Mouse (Mus musculus) liver, embryonic 12.5 days (tissue): ENCODE measurements around the gene Zbtb20. TPM values are rescaled to one million over a fixed set of nuclear protein-coding genes. Genes with fewer than 3 reads are reported as not detected.

Experiments
- ATAC-seq: fragments of 200-750 bp; cut with Nextera tagmentation; 2 replicates; pipeline ENCODE4 v1.8.0; 2017; ENCODE audit warnings: moderate number of reproducible peaks, mild to moderate bottlenecking, moderate library complexity
- H3K27ac ChIP-seq: fragments of 300-500 bp; sonication (generic); 2 replicates; pipeline ENCODE4 v1.5.1; 2016; ENCODE audit warnings: mild to moderate bottlenecking
- H3K27me3 ChIP-seq: fragments of 300-500 bp; sonication (generic); replicated peaks from 2 replicates; pipeline ENCODE4 v1.6.1; 2016; ENCODE audit warnings: mild to moderate bottlenecking, moderate library complexity
- H3K36me3 ChIP-seq: fragments of 300-500 bp; sonication (generic); 2 replicates; pipeline ENCODE4 v1.6.1; 2016; ENCODE audit warnings: mild to moderate bottlenecking, moderate library complexity
- H3K4me1 ChIP-seq: fragments of 300-500 bp; sonication (generic); 2 replicates; pipeline ENCODE4 v1.6.1; 2016
- H3K4me2 ChIP-seq: fragments of 300-500 bp; sonication (generic); 2 replicates; pipeline ENCODE4 v1.6.1; 2016; ENCODE audit warnings: mild to moderate bottlenecking, moderate library complexity
- H3K4me3 ChIP-seq: fragments of 300-500 bp; sonication (generic); 2 replicates; pipeline ENCODE4 v1.5.1; 2016; ENCODE audit warnings: mild to moderate bottlenecking, moderate library complexity
- H3K9ac ChIP-seq: fragments of 300-500 bp; sonication (generic); 2 replicates; pipeline ENCODE4 v1.6.1; 2016; ENCODE audit warnings: mild to moderate bottlenecking, moderate library complexity
- H3K9me3 ChIP-seq: fragments of 300-500 bp; sonication (generic); replicated peaks from 2 replicates; pipeline ENCODE4 v1.6.1; 2016; ENCODE audit warnings: mild to moderate bottlenecking, moderate library complexity
- WGBS: fragments of 180-500 bp; shearing (Covaris S2); methylation state at CpG from one replicate; pipeline ENCODE4 v1.1.7; 2016; ENCODE audit not compliant: insufficient replicate concordance; 5-methylcytosine and 5-hydroxymethylcytosine counted together
- polyA plus RNA-seq: library from polyadenylated mRNA; unstranded; fragments of >200 nt; fragmentation: Nextera tagmentation; extraction: Ambion mirVana; gene quantifications from 2 replicates; pipeline ENCODE4 v1.2.1, GENCODE M21; 2016

Zbtb20 gene
- polyA plus RNA-seq, 1 experiment from 2014 or later = 3.8 TPM

GRCm38 (mm10) chr16:43172912-43173311 is 297.2 kb downstream of the Zbtb20 start:
- ATAC-seq = no peak
- 71% methylated on average over 1 of the region's 1 CpGs for WGBS
- Histone ChIP-seq H3K36me3 (no peaks in the 10 kb centered on the region), H3K4me1 (no peaks in the 10 kb centered on the region), H3K9ac (no peak overlapping the region), H3K27ac (no peak overlapping the region), H3K4me2 (no peak overlapping the region), H3K9me3 (no peaks in the 10 kb centered on the region), H3K4me3 (no peak overlapping the region), H3K27me3 (no peaks in the 10 kb centered on the region)

GRCm38 (mm10) chr16:43174815-43175214 is 299.1 kb downstream of the Zbtb20 start:
- H3K4me2 ChIP-seq = no peak overlapping the region
- H3K27me3 ChIP-seq = no peaks in the 10 kb centered on the region
- WGBS = 57% methylated on average over 2 of the region's 2 CpGs
- no peak for ATAC-seq
- H3K4me3 ChIP-seq = no peak overlapping the region
- no peaks in the 10 kb centered on the region for H3K9me3 ChIP-seq
- no peak overlapping the region for H3K9ac ChIP-seq
- no peak overlapping the region for H3K27ac ChIP-seq
- H3K4me1 ChIP-seq = no peaks in the 10 kb centered on the region
- H3K36me3 ChIP-seq = no peaks in the 10 kb centered on the region

DNA sequence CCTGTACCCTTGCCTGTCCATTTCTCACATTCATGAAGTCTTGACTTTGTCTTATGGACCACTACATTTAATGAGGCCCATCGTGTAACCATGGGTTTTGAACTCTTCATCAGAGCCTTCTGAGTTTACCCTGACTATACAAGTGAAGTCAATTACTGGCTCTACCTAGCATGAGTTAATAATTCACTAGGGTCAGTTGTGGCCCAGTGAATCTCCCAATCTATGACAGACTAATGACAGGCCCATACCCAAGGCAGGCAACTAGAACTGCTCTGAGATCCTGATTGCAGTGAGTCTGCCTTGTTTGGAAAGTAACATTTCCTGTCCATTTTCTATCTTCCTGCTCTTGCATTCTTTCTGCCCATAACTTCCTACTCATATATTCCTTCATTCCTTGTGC is 305.4 kb downstream of the Zbtb20 start:
- Histone ChIP-seq H3K4me1 (no peaks in the 10 kb centered on the region), H3K36me3 (no peaks in the 10 kb centered on the region), H3K9me3 (no peaks in the 10 kb centered on the region), H3K27ac (no peak overlapping the region), H3K9ac (no peak overlapping the region), H3K4me2 (no peak overlapping the region), H3K4me3 (no peak overlapping the region), H3K27me3 (no peaks in the 10 kb centered on the region)
- 67% methylated on average over 1 of the region's 1 CpGs for WGBS
- ATAC-seq = no peak

DNA sequence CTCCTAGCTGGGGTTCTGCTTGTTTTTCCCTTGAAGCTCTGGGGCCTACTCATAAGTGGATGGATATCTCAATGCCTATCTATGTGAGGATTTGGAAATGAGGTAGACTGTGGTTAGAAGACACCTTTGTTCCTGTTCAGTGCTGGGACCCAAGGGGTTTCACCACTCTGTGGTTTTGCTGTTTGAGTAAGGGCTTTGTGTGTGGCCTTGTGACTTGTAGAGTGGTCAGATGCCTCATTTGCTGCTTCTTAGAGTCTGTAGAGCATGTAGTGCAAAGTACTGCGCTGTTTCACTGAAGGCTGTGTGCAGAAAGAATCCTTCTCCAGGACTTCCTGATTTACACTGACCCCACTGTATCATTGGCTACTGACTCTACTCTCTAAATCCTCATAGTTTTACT is 314.7 kb downstream of the Zbtb20 start:
- H3K4me3 ChIP-seq = no peak overlapping the region
- no peak overlapping the region for H3K9ac ChIP-seq
- H3K36me3 ChIP-seq = no peaks in the 10 kb centered on the region
- H3K9me3 ChIP-seq = no peaks in the 10 kb centered on the region
- no peak overlapping the region for H3K4me2 ChIP-seq
- no peaks in the 10 kb centered on the region for H3K4me1 ChIP-seq
- WGBS = 79% methylated on average over 1 of the region's 1 CpGs
- no peak for ATAC-seq
- no peaks in the 10 kb centered on the region for H3K27me3 ChIP-seq
- no peak overlapping the region for H3K27ac ChIP-seq

GRCm38 (mm10) chr16:43191060-43191850 is 315.6 kb downstream of the Zbtb20 start:
- Histone ChIP-seq H3K9me3 (no peaks in the 10 kb centered on the region), H3K9ac (no peak overlapping the region), H3K27ac (no peak overlapping the region), H3K4me1 (no peaks in the 10 kb centered on the region), H3K4me2 (no peak overlapping the region), H3K36me3 (no peaks in the 10 kb centered on the region), H3K4me3 (no peak overlapping the region), H3K27me3 (no peaks in the 10 kb centered on the region)
- WGBS = 78% methylated on average over 9 of the region's 9 CpGs
- no peak for ATAC-seq

- no peak for ATAC-seq
These were observed 318.1 kb downstream of the Zbtb20 start for GRCm38 (mm10) chr16:43193631-43194239.

DNA sequence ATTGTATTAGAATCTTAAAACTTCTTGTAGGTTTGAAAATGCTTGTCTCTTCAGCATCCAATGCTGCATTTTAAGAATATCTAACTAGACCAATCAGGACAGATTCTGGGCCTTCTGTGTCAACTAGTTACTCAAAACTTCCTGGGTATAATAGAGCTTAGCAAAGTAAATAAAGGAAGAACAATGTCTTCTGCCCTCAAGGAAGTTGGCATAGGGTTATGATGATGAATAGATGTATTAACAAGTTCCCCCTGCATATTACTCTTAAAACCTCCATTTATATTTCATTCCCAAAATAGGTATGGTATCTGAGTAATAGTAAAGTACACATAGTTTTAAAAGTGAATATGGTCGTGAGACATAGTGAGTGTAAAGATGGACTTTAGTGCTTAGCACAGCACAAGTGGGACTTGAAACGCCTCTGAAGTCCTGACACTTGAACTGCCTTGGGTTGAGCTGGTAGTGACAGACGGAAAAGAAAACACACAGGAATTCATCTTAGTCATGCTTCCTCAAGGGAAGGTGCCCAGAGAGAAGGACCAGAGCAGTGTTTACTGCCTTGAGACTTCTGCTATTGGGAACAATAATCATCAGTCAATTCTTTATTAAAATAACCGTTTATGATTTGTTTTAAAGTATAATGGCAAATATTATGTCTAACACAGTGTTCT is 341.8 kb downstream of the Zbtb20 start:
- no peak overlapping the region for H3K9ac ChIP-seq
- 53% methylated on average over 4 of the region's 4 CpGs for WGBS
- H3K36me3 ChIP-seq = no peaks in the 10 kb centered on the region
- no peaks in the 10 kb centered on the region for H3K27me3 ChIP-seq
- H3K4me1 ChIP-seq = no peaks in the 10 kb centered on the region
- ATAC-seq = no peak
- H3K27ac ChIP-seq = no peak overlapping the region
- no peak overlapping the region for H3K4me2 ChIP-seq
- no peaks in the 10 kb centered on the region for H3K9me3 ChIP-seq
- H3K4me3 ChIP-seq = no peak overlapping the region

More at GRCm38 (mm10) chr16:43193631-43194239, 318.1 kb downstream of the Zbtb20 start:
- no peak overlapping the region for H3K4me2 ChIP-seq
- H3K4me1 ChIP-seq = no peaks in the 10 kb centered on the region
- H3K27ac ChIP-seq = no peak overlapping the region
- 68% methylated on average over 6 of the region's 6 CpGs for WGBS
- no peaks in the 10 kb centered on the region for H3K9me3 ChIP-seq
- no peaks in the 10 kb centered on the region for H3K27me3 ChIP-seq
- no peaks in the 10 kb centered on the region for H3K36me3 ChIP-seq
- no peak overlapping the region for H3K9ac ChIP-seq
- no peak overlapping the region for H3K4me3 ChIP-seq

- Histone ChIP-seq H3K4me3 (no peak overlapping the region), H3K9me3 (no peaks in the 10 kb centered on the region), H3K27me3 (no peaks in the 10 kb centered on the region), H3K36me3 (no peaks in the 10 kb centered on the region), H3K4me1 (no peaks in the 10 kb centered on the region), H3K27ac (no peak overlapping the region), H3K9ac (no peak overlapping the region), H3K4me2 (no peak overlapping the region)
- 66% methylated on average over 1 of the region's 1 CpGs for WGBS
- ATAC-seq = no peak
These were observed 343.7 kb downstream of the Zbtb20 start for GRCm38 (mm10) chr16:43219367-43219766.

DNA sequence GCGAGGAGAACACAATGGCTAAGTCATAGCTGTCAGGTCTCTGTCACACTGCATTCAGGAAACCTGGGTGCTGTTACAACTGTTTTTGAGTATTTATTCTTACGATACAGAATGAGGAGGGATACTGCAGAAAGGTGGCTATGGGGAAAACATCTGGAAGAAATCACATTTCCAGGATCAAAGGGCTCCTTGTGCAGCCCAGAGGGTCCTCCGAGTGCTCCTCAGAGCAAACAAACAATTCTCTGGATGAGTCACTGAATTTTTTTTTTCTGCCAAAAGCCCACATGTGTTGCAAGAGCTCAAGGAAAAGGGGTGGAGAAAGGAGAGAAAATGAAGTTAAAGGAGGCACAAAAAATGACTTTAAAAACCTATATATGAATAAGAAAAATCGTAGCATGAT is 345.6 kb downstream of the Zbtb20 start:
- WGBS = 60% methylated on average over 4 of the region's 4 CpGs
- Histone ChIP-seq H3K4me1 (no peaks in the 10 kb centered on the region), H3K4me2 (no peak overlapping the region), H3K9ac (no peak overlapping the region), H3K9me3 (no peaks in the 10 kb centered on the region), H3K27me3 (no peaks in the 10 kb centered on the region), H3K36me3 (no peaks in the 10 kb centered on the region), H3K4me3 (no peak overlapping the region), H3K27ac (no peak overlapping the region)
- ATAC-seq = no peak

DNA sequence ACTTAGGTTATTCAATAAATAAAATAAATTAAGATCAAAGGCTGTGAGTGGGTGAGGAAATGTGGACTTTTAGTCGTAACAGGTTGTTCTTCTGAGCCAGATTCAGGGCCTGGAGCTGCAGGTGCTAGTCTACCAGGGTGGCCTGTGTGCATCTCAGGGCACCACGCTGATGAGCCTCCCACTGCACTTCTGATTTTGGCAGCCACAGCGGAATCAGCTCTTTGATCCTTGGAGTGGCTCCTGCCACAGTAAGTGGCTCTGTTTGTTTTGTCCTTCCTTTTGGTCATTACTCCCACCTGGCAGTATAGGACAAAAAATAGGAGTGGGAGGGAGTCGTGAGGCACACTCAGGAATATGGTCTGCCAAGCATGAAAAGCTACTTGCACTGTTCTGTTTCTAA is 354.6 kb downstream of the Zbtb20 start:
- H3K4me3 ChIP-seq = no peak overlapping the region
- no peak overlapping the region for H3K27ac ChIP-seq
- no peak overlapping the region for H3K4me2 ChIP-seq
- WGBS = 61% methylated on average over 4 of the region's 4 CpGs
- no peak for ATAC-seq
- no peaks in the 10 kb centered on the region for H3K27me3 ChIP-seq
- no peaks in the 10 kb centered on the region for H3K4me1 ChIP-seq
- H3K36me3 ChIP-seq = no peaks in the 10 kb centered on the region
- no peaks in the 10 kb centered on the region for H3K9me3 ChIP-seq
- no peak overlapping the region for H3K9ac ChIP-seq

GRCm38 (mm10) chr16:43234249-43234648 is 358.6 kb downstream of the Zbtb20 start:
- Histone ChIP-seq H3K4me1 (no peaks in the 10 kb centered on the region), H3K9ac (no peak overlapping the region), H3K4me2 (no peak overlapping the region), H3K9me3 (no peaks in the 10 kb centered on the region), H3K36me3 (no peaks in the 10 kb centered on the region), H3K27ac (no peak overlapping the region), H3K27me3 (no peaks in the 10 kb centered on the region), H3K4me3 (no peak overlapping the region)
- no peak for ATAC-seq

DNA sequence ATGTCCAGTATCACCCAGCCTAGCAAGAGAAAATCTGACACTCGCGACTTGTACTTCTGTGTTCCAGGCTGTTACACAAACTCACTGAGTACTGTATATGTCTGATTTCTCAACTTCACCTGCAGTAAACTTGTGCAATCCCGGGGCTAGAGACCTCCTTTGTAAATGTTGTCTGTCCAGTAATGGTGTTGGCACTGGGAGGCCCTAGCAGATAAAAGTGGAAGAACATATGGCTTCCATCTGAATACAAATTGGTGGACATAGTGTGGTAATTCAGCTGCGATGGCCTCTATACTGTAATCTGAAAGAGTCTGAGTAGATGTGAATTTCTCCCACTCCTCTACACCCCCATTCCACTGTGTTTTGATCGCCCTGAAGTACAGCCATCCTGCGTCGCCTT is 359.6 kb downstream of the Zbtb20 start:
- 73% methylated on average over 7 of the region's 7 CpGs for WGBS
- Histone ChIP-seq H3K9me3 (no peaks in the 10 kb centered on the region), H3K4me2 (no peak overlapping the region), H3K36me3 (no peaks in the 10 kb centered on the region), H3K27me3 (no peaks in the 10 kb centered on the region), H3K4me3 (no peak overlapping the region), H3K9ac (no peak overlapping the region), H3K4me1 (no peaks in the 10 kb centered on the region), H3K27ac (no peak overlapping the region)
- ATAC-seq = no peak
